Mouse (Mus musculus): ENCODE results near the gene Ddb1. TPM values are rescaled to one million over a fixed set of nuclear protein-coding genes. Genes with fewer than 3 reads are reported as not detected.
"Not testable (repeated sequence)": the region's sequence is repeated elsewhere in the genome, so short reads cannot be mapped to it uniquely, and the experiment has no call there.

Ddb1 gene
- polyA plus RNA-seq (2014; fragmentation: Nextera tagmentation; extraction: Ambion mirVana), result 349 and 405 TPM in 2 replicates

DNA sequence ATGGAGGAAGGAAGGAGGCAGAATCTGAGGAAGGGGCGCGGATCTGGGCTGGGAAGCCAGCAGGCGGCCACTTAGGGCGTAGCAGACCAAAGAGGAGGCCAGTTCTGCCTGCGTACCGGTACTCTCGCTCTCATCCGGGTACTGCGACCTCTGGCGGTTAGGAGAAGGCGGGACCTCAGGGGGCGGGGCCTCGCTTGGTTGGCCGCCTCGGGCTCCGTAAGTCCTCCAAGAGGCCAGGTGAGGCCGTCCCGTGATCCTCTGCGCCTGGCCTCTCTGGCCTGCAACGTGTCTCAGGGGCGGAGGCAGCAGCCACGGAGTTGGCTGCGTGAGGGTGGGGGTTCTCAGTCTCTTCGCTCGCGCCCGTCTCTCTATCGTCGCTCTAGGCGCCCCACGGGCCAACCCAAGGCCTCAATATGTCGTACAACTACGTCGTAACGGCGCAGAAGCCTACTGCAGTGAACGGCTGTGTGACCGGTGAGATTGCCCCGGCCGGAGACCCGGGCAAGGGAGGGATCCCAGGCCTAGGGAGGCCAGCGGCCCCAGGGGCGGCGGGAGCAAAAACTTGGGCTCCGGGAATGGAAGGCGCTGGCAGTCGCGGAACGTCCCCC is at the start of gene Ddb1, which contains the start of gene Tkfc:
TSS of gene Ddb1 (plus strand) at position 35 of the 608 bp plus-strand sequence.
TSS of gene Tkfc (minus strand) at position 362 of the 608 bp plus-strand sequence.
- Histone ChIP-seq H3K4me1 (ENCODE audit: control insufficient read depth, insufficient read depth, low read length) (peaks cover 14% of the 10 kb centered on the region), H3K9ac (ENCODE audit: low read depth, low read length) (peak within 1 kb of the TSS; percentile 96), H3K4me3 (ENCODE audit: low read depth, low read length) (peak within 1 kb of the TSS; percentile 88), H3K27me3 (replicated peaks; ENCODE audit: control insufficient read depth, insufficient read depth, low read length) (no peaks in the 10 kb centered on the region), H3K27ac (replicated peaks; ENCODE audit: low read depth, low read length) (peak within 1 kb of the TSS; percentile 93), H3K9me3 (ENCODE audit: control insufficient read depth, low read length) (no peaks in the 10 kb centered on the region), H3K36me3 (ENCODE audit: control insufficient read depth, insufficient read depth, low read length) (peaks cover 31% of the 10 kb centered on the region), H3K4me2 (ENCODE audit: low read depth, low read length) (peak within 1 kb of the TSS; percentile 67)
- DNase-seq (ENCODE audit: low spot score) (peak; percentile 99), ATAC-seq (ENCODE audit: low read depth) (peak; percentile 96)
- WGBS, result 0% methylated on average over 26 of the region's 49 CpGs

DNA sequence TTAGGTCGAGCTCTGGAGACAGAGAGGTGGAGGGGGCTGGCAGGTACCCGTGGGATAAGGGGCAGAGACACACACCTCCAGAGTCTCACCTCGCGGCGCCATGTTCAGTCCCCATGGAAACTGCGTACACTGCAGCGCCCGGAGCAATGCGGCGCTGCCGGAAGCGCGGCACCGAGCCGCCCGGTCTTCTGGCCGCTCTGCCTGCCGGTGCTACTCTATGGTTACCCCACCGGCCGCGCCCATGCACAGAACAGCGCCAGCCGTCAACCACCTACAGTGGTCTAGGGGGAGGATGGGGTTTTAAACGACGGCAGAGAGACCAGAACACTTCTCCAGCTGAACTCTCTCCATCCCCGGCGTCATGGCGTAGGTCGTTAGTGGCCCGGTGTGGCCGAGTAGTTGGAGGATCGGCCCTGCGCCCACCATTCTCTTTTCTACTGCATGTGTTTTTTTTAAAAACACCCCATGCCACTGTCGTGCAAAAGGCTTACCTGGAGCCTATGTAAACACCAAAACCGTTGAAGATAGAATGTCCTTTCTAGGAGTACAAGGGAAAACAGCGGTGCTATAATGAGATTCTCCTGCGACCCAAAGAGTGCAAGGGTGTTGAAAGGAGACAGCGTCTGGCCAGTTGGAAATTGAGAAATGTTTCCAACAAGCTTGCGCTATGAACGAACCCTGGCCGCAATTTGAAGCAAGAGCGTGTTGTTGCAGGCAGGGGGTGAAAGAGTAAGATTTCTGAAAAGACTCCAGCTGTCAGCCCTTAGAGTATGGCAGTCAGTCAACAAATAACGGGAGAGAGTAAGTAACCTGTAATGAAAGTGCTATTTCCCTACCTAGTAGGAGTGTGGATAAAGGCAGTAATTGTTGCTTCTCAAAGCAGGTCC is 49.3 kb upstream of the Ddb1 start, which contains the start of gene Tmem216:
TSS of gene Tmem216 (minus strand) at position 615 of the 887 bp plus-strand sequence.
- peak within 1 kb of the TSS; percentile 65 for H3K27ac ChIP-seq (replicated peaks; ENCODE audit: low read depth, low read length)
- peaks cover 8% of the 10 kb centered on the region for H3K4me1 ChIP-seq (ENCODE audit: control insufficient read depth, insufficient read depth, low read length)
- DNase-seq (ENCODE audit: low spot score) (peak; percentile 94), ATAC-seq (ENCODE audit: low read depth) (peak; percentile 100)
- H3K4me3 ChIP-seq (ENCODE audit: low read depth, low read length), result peak within 1 kb of the TSS; percentile 61
- no peaks in the 10 kb centered on the region for H3K27me3 ChIP-seq (replicated peaks; ENCODE audit: control insufficient read depth, insufficient read depth, low read length)
- H3K9ac ChIP-seq (ENCODE audit: low read depth, low read length), result peak within 1 kb of the TSS; percentile 70
- peaks cover 20% of the 10 kb centered on the region for H3K36me3 ChIP-seq (ENCODE audit: control insufficient read depth, insufficient read depth, low read length)
- under 1% methylated on average over 40 of the region's 43 CpGs for WGBS
- H3K9me3 ChIP-seq (ENCODE audit: control insufficient read depth, low read length), result no peaks in the 10 kb centered on the region
- peak within 1 kb of the TSS; percentile 68 for H3K4me2 ChIP-seq (ENCODE audit: low read depth, low read length)

DNA sequence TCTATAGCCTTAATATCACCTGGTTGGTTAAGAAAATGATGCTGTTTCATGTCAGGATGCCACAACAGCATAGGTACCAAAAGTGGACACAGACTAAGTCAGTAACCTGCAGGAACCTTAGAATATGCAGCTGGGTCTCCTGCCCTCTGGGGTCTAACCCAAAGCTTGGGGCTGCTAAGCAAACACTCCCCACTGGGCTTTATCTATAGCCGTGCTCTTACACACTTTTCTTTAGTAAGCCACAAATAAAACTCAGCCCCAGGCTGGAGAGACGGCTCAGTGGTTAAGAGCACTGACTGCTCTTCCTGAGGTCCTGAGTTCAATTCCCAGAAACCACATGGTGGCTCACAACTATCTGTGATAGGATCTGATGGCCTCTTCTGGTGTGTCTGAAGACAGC is 48.1 kb upstream of the Ddb1 start:
- ATAC-seq (ENCODE audit: low read depth) (no peak), DNase-seq (ENCODE audit: low spot score) (no peak)
- H3K27ac ChIP-seq (replicated peaks; ENCODE audit: low read depth, low read length), result no peak overlapping the region
- no peaks in the 10 kb centered on the region for H3K27me3 ChIP-seq (replicated peaks; ENCODE audit: control insufficient read depth, insufficient read depth, low read length)
- peaks cover 9% of the 10 kb centered on the region; the same call in 1 of the 2 replicates for H3K36me3 ChIP-seq (ENCODE audit: control insufficient read depth, insufficient read depth, low read length)
- no peak overlapping the region for H3K9ac ChIP-seq (ENCODE audit: low read depth, low read length)
- H3K9me3 ChIP-seq (ENCODE audit: control insufficient read depth, low read length), result no peaks in the 10 kb centered on the region
- no peak overlapping the region for H3K4me2 ChIP-seq (ENCODE audit: low read depth, low read length)
- WGBS, result 77% methylated on average over 2 of the region's 2 CpGs
- no peak overlapping the region for H3K4me3 ChIP-seq (ENCODE audit: low read depth, low read length)
- peaks cover 8% of the 10 kb centered on the region for H3K4me1 ChIP-seq (ENCODE audit: control insufficient read depth, insufficient read depth, low read length)

DNA sequence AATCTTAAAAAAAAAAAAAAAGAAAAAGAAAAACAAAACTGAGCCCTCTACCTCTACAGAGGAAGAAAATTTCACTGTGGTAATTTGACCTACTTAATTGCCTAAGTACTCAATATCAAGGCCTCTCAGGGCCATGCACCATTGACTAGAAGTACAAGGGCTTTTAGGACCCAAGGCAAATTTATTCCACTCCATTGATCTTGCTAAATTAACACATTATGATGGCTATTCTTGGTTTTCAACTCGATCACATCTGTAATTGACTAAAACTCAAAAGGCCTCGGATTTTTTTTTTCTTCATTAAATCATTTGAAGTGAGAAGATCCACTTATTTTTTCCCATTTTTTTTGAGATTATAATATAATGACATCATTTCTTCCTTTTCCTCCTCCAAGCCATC is 47.7 kb upstream of the Ddb1 start:
- Histone ChIP-seq H3K36me3 (ENCODE audit: control insufficient read depth, insufficient read depth, low read length) (0 out of 2 replicates have a peak, but pooled peaks cover 5% of the 10 kb centered on the region), H3K9me3 (ENCODE audit: control insufficient read depth, low read length) (no peaks in the 10 kb centered on the region), H3K4me2 (ENCODE audit: low read depth, low read length) (no peak overlapping the region), H3K27ac (replicated peaks; ENCODE audit: low read depth, low read length) (no peak overlapping the region), H3K9ac (ENCODE audit: low read depth, low read length) (no peak overlapping the region), H3K4me1 (ENCODE audit: control insufficient read depth, insufficient read depth, low read length) (peaks cover 8% of the 10 kb centered on the region), H3K27me3 (replicated peaks; ENCODE audit: control insufficient read depth, insufficient read depth, low read length) (no peaks in the 10 kb centered on the region), H3K4me3 (ENCODE audit: low read depth, low read length) (no peak overlapping the region)
- 70% methylated on average over 2 of the region's 2 CpGs for WGBS
- DNase-seq (ENCODE audit: low spot score) (no peak), ATAC-seq (ENCODE audit: low read depth) (no peak)

DNA sequence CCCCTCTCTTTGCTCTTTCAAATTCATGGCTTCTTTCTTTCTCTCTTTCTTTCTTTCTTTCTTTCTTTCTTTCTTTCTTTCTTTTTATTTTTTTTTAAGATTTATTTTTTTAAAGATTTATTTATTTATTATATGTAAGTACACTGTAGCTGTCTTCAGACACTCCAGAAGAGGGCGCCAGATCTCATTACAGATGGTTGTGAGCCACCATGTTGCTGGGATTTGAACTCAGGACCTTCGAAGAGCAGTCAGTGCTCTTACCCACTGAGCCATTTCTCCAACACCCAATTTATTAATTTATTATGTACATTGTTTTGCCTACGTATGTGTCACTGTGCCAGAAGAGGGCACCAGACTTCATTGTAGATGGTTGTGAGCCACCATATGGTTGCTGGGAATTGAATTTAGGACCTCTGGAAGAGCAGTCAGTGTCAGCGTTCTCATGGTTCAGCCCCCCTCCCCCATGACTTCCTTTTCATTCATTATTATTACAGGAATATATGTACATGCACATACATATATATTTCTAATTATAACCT is 47.2 kb upstream of the Ddb1 start:
- WGBS, result 72% methylated on average over 4 of the region's 4 CpGs
- not testable (repeated sequence) for ATAC-seq (ENCODE audit: low read depth); DNase-seq (ENCODE audit: low spot score); H3K4me1 ChIP-seq (ENCODE audit: control insufficient read depth, insufficient read depth, low read length); H3K9ac ChIP-seq (ENCODE audit: low read depth, low read length); H3K27me3 ChIP-seq (replicated peaks; ENCODE audit: control insufficient read depth, insufficient read depth, low read length); H3K4me3 ChIP-seq (ENCODE audit: low read depth, low read length); H3K27ac ChIP-seq (replicated peaks; ENCODE audit: low read depth, low read length); H3K36me3 ChIP-seq (ENCODE audit: control insufficient read depth, insufficient read depth, low read length); H3K4me2 ChIP-seq (ENCODE audit: low read depth, low read length); H3K9me3 ChIP-seq (ENCODE audit: control insufficient read depth, low read length)

DNA sequence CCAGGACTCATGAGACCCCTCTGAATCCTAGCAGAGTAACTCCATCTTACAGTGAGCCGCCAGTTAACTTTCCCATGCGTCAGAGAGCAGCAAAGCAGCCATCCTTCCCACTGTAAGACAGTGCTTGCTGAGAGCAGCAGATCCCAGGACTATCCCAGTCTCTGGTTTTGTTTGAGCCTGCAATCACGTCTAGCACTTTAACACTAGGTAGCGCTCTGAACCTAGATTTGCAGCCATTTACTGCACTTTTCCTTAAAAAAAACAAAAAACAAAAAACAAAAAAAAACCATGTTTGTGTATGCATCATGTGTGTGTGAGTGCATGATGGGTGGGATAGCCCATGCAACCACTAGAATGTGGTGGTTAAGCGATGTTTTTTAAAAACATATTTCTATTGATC is 45.0 kb upstream of the Ddb1 start:
- peak; percentile 34 for DNase-seq (ENCODE audit: low spot score)
- WGBS, result 42% methylated on average over 5 of the region's 5 CpGs

DNA sequence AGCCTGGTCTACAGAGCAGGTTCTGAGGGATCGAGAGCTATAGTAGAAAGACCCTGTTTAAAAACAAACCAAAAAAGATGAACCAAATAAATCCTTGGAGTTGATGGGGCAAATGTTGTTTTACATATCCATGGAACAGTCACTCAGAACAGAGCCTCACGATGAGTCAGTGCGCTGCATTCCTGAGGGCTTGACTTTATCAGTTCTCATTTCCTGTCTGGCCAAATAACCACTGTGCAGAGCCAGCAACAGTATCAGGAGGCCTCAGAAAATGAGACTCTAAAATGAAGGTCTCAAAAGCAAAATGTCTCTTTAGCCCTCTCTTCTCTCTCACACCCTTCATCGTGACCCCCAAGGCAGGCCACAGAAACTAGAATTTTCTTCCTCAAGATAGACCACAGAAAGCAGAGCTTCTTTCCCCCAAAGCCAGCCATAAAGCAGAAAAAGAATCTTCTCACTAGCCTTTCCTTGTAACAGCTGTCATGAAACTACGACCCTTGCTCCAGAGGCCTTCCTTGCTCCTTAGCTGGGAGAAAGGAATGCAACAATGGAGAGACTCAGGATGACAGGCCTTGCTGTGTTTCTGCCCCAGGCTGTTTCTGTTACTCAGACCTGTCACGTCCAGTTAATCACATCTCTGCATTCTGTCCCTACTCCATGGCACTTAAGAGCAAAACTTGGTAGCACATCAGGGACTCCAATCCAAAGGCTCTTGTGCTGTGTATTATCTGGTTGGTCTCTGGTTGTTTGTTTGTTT is 43.4 kb upstream of the Ddb1 start:
- WGBS, result 50% methylated on average over 6 of the region's 6 CpGs
- H3K27ac ChIP-seq (replicated peaks; ENCODE audit: low read depth, low read length), result no peak overlapping the region; the same call in 1 of the 2 replicates
- no peak overlapping the region for H3K9ac ChIP-seq (ENCODE audit: low read depth, low read length)
- H3K36me3 ChIP-seq (ENCODE audit: control insufficient read depth, insufficient read depth, low read length), result no peaks in the 10 kb centered on the region
- ATAC-seq (ENCODE audit: low read depth) (peak; percentile 41; the same call in 1 of the 2 replicates), DNase-seq (ENCODE audit: low spot score) (peak; percentile 53)
- H3K27me3 ChIP-seq (replicated peaks; ENCODE audit: control insufficient read depth, insufficient read depth, low read length), result no peaks in the 10 kb centered on the region
- H3K9me3 ChIP-seq (ENCODE audit: control insufficient read depth, low read length), result no peaks in the 10 kb centered on the region
- H3K4me2 ChIP-seq (ENCODE audit: low read depth, low read length), result no peak overlapping the region
- no peak overlapping the region for H3K4me3 ChIP-seq (ENCODE audit: low read depth, low read length)
- H3K4me1 ChIP-seq (ENCODE audit: control insufficient read depth, insufficient read depth, low read length), result no peaks in the 10 kb centered on the region

More for the DNA sequence above, 45.0 kb upstream of the Ddb1 start:
- ATAC-seq (ENCODE audit: low read depth), result no peak
- no peak overlapping the region for H3K27ac ChIP-seq (replicated peaks; ENCODE audit: low read depth, low read length)
- no peak overlapping the region for H3K9ac ChIP-seq (ENCODE audit: low read depth, low read length)
- H3K4me1 ChIP-seq (ENCODE audit: control insufficient read depth, insufficient read depth, low read length), result peaks cover 5% of the 10 kb centered on the region; the same call in 1 of the 2 replicates
- H3K9me3 ChIP-seq (ENCODE audit: control insufficient read depth, low read length), result no peaks in the 10 kb centered on the region
- no peak overlapping the region for H3K4me3 ChIP-seq (ENCODE audit: low read depth, low read length)
- no peak overlapping the region for H3K4me2 ChIP-seq (ENCODE audit: low read depth, low read length)
- H3K27me3 ChIP-seq (replicated peaks; ENCODE audit: control insufficient read depth, insufficient read depth, low read length), result no peaks in the 10 kb centered on the region
- H3K36me3 ChIP-seq (ENCODE audit: control insufficient read depth, insufficient read depth, low read length), result no peaks in the 10 kb centered on the region

DNA sequence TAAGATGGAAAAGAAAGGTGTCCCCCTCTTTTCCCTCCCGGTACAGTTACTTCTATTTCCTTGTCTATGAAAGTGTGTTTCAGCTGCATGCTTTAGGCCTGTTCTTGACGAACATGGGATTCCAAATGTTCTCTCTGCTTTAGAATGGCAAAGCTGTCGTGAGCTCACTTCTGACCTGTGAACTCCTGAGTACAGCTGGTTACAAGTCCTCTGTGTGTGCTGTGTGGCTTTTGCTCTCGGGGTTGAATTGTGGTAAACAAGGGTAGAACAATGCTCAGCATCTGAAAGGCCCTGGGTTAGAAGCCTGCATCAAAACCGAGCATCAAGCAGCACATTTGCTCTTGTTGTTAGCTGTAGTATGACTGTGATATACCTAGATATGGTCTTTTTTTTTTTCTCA is 42.8 kb upstream of the Ddb1 start:
- H3K4me1 ChIP-seq (ENCODE audit: control insufficient read depth, insufficient read depth, low read length), result no peaks in the 10 kb centered on the region
- H3K9ac ChIP-seq (ENCODE audit: low read depth, low read length), result no peak overlapping the region
- H3K4me3 ChIP-seq (ENCODE audit: low read depth, low read length), result no peak overlapping the region
- no peak for DNase-seq (ENCODE audit: low spot score)
- WGBS, result 30% methylated on average over 5 of the region's 5 CpGs
- H3K36me3 ChIP-seq (ENCODE audit: control insufficient read depth, insufficient read depth, low read length), result no peaks in the 10 kb centered on the region
- no peaks in the 10 kb centered on the region for H3K27me3 ChIP-seq (replicated peaks; ENCODE audit: control insufficient read depth, insufficient read depth, low read length)
- no peak overlapping the region for H3K4me2 ChIP-seq (ENCODE audit: low read depth, low read length)
- H3K27ac ChIP-seq (replicated peaks; ENCODE audit: low read depth, low read length), result no peak overlapping the region; the same call in 1 of the 2 replicates
- ATAC-seq (ENCODE audit: low read depth), result no peak
- no peaks in the 10 kb centered on the region for H3K9me3 ChIP-seq (ENCODE audit: control insufficient read depth, low read length)

Measured in embryonic facial prominence, embryonic 14.5 days (tissue).